Mouse (Mus musculus) thymus, adult 2 months (tissue): Measurements from ENCODE around the gene Ptdss2. TPM values are rescaled to one million over a fixed set of nuclear protein-coding genes. Genes with fewer than 3 reads are reported as not detected.

Source experiments
- DNase-seq: peaks from one replicate; pipeline ENCODE4 v3.0.0; 2021
- H3K27ac ChIP-seq: fragments of 200-500 bp; 2 replicates; pipeline ENCODE4 v1.5.1; 2012; ENCODE audit warnings: low read length, control low read depth; ENCODE audit not compliant: control insufficient read depth, insufficient read depth
- H3K27me3 ChIP-seq: fragments of 200-500 bp; 2 replicates; pipeline ENCODE4 v1.6.1; 2012; ENCODE audit warnings: mild to moderate bottlenecking, low read length, moderate library complexity, mixed read lengths; ENCODE audit not compliant: control insufficient read depth, insufficient read depth
- H3K36me3 ChIP-seq: fragments of 200-500 bp; 2 replicates; pipeline ENCODE4 v1.6.1; 2012; ENCODE audit warnings: mild to moderate bottlenecking, low read length, moderate library complexity; ENCODE audit not compliant: control insufficient read depth, insufficient read depth
- H3K4me1 ChIP-seq: fragments of 200-500 bp; replicated peaks from 2 replicates; pipeline ENCODE4 v1.6.1; 2012; ENCODE audit warnings: low read length; ENCODE audit not compliant: control insufficient read depth, insufficient read depth
- H3K4me3 ChIP-seq: fragments of 200-500 bp; 2 replicates; pipeline ENCODE4 v1.5.1; 2012; ENCODE audit warnings: mild to moderate bottlenecking, low read length, control low read depth, moderate library complexity; ENCODE audit not compliant: control insufficient read depth, insufficient read depth
- CTCF ChIP-seq: fragments of 200-500 bp; IDR thresholded peaks from 2 replicates; pipeline ENCODE4 v1.5.1; 2012; ENCODE audit warnings: mild to moderate bottlenecking, control low read depth, low read length, moderate library complexity, borderline replicate concordance; ENCODE audit not compliant: control insufficient read depth, poor library complexity, insufficient read depth; ENCODE audit errors: extremely low read depth
- POLR2A ChIP-seq: fragments of 200-500 bp; IDR thresholded peaks from 2 replicates; pipeline ENCODE4 v1.6.1; 2012; ENCODE audit warnings: mild to moderate bottlenecking, low read length, control low read depth, moderate library complexity; ENCODE audit not compliant: control insufficient read depth, poor library complexity, insufficient read depth; ENCODE audit errors: extremely low read depth
- WGBS: fragments of 180-500 bp; shearing (Covaris S2); methylation state at CpG from one replicate; pipeline ENCODE4 v1.1.7; 2018; 5-methylcytosine and 5-hydroxymethylcytosine counted together
- polyA plus RNA-seq: library from polyadenylated mRNA; depleted of rRNA; stranded (reverse); fragments of >200 nt; gene quantifications from 2 replicates; pipeline ENCODE4 v1.2.3, GENCODE M21; 2012; rRNA removed

Ptdss2 gene
- polyA plus RNA-seq: 29.9 and 33.8 TPM in 2 replicates

DNA sequence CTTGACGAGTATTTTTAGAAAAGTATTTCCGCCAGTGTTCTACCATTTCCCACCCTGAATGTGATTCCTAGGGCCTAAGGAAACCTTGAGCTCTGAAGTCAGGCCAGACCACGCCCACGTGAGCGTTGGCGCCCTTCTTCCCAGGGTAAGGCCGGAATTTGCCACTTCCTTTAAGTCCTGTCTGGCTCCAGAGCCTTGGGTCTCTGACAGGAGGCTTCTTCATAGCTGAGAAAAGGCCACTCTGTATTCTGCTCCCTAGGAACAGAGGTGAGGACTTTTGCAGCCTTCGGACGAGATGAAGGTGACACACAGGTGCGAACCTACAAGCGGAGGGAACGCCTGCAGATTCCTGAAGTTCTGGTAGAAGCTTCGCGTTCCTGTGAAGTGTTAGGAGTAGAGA is at the start of gene Ptdss2:
Gene Ptdss2 (plus strand): TSS at position 138 of the 400 bp plus-strand sequence.
- peak within 1 kb of the TSS; percentile 31; the same call in 1 of the 2 replicates for H3K27ac ChIP-seq
- peaks cover 9% of the 10 kb centered on the region for H3K4me1 ChIP-seq
- WGBS: 52% methylated on average over 14 of the region's 14 CpGs
- H3K27me3 ChIP-seq: no peaks in the 10 kb centered on the region
- DNase-seq: no peak
- peak within 1 kb of the TSS; percentile 61 for H3K4me3 ChIP-seq
- H3K36me3 ChIP-seq: no peaks in the 10 kb centered on the region
- TF ChIP-seq CTCF (no peak), POLR2A (no peak)

DNA sequence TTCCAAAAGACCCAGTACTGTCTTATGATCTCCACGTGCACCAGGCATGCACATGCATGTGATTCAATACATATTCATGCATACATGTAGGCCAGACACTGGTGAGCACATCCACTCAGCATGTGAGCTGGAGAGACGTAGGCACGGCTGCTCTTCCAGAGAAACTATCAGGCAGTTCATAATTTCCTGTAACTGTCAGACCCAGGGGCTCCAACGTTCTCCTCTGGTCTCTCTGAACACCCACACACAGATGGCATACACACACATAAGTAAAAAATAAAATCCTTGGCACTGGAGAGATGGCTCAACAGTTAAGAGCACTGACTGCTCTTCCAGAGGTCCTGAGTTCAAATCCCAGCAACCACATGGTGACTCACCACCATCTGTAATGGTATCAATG is 48.4 kb upstream of the Ptdss2 start:
- H3K27ac ChIP-seq: no peak overlapping the region
- 72% methylated on average over 4 of the region's 4 CpGs for WGBS
- H3K27me3 ChIP-seq: peaks cover 7% of the 10 kb centered on the region
- H3K4me3 ChIP-seq: no peak overlapping the region
- DNase-seq: no peak
- no peaks in the 10 kb centered on the region for H3K36me3 ChIP-seq
- H3K4me1 ChIP-seq: peaks cover 21% of the 10 kb centered on the region
- no peak for TF ChIP-seq CTCF
- TF ChIP-seq POLR2A: no peak

DNA sequence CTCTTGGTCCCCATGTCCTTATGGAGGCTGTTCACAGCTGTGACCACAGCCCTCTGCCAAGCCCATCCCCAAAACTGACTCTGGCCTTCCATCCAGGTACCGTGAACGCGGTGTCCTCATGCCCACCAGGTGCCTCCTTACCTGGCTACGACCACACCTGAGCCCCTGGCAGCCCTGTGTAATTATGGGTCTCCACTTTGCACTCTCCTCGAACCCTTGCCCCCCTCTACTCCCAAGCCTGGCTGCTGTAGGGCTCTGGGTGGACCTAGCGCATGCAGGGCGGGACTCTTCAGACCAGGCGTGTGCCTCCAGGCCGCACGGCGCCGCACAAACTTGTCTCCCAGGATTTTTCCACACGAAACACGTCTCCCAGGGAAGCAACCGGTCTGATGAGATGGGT is 44.3 kb upstream of the Ptdss2 start, which contains the start of gene Pkp3:
Gene Pkp3 (plus strand): TSS at position 378 of the 400 bp plus-strand sequence.
- Histone ChIP-seq H3K36me3 (no peaks in the 10 kb centered on the region), H3K4me3 (no peak within 1 kb of the TSS), H3K27ac (no peak within 1 kb of the TSS), H3K4me1 (peaks cover 4% of the 10 kb centered on the region), H3K27me3 (no peaks in the 10 kb centered on the region)
- TF ChIP-seq CTCF (no peak), POLR2A (no peak)
- 97% methylated on average over 15 of the region's 15 CpGs for WGBS
- no peak for DNase-seq

DNA sequence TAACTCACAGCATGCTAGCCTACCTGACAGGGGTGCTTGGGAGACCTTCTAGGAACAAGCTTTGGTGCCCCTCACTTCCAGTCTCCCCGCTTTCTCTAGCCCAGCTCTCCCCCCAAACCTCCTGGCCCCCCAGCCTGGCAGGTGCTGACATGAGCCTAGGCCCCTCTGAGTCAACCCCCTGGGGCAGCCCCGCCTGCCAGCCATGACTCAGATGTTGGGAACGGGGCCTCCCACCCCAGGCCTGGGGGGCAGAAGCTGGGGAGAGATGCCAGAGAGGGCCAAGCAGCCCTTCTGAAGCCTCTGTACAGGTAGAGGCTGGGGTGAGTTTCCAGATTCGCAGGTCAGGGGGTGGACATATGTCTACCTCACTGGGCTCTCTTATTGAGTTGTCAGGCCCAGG is 43.3 kb upstream of the Ptdss2 start:
- H3K4me1 ChIP-seq: peaks cover 3% of the 10 kb centered on the region
- H3K4me3 ChIP-seq: no peak overlapping the region
- no peak overlapping the region for H3K27ac ChIP-seq
- TF ChIP-seq POLR2A (no peak), CTCF (no peak)
- no peaks in the 10 kb centered on the region for H3K27me3 ChIP-seq
- H3K36me3 ChIP-seq: no peaks in the 10 kb centered on the region
- 93% methylated on average over 4 of the region's 4 CpGs for WGBS
- no peak for DNase-seq

DNA sequence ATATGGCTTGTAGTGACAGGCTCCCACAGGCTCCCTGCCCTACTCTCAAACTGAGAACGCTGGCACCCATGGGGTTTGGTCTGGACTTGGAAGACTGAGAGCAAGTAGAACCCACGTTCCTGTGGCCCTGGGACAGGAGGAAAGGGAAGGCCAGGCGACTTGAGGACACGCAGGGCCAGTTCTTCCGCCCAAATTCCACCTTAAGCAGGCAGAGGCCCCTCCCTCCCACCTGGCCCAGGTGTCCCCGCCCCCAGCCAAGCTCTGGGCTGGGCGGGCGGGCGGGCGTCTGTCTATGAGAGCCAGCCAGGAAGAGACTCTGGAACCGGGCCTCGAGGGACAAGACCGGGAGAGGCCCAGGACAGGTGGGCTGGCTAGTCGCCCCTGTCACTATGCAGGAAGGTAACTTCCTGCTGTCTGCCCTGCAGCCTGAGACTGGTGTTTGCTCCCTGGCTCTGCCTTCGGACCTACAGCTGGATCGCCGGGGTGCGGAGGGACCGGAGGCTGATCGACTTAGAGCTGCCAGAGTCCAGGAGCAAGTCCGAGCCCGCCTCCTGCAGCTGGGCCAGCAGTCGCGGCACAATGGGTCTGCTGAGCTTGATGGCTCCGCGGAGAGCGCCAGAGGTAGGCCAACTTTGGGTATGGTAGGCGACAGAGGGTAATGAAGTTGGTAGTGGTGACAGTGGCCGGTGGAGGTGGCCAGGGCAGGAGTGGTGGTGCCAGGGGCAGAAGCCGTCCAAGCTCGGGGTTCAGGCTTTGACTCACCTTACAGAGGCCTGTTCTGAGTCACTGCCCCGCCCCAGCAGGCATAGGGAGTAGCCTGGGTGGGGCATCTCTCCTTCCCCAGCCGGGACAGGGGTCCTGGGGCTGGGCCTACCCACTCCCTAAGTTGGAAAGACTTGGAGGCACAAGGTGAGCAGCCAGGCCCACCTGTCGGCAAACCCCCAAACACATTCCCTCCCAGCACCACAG is 42.4 kb upstream of the Ptdss2 start:
- H3K4me3 ChIP-seq: 0 out of 2 replicates have a peak overlapping the region, but pooled peaks have one; percentile 2
- H3K4me1 ChIP-seq: no peaks in the 10 kb centered on the region
- no peaks in the 10 kb centered on the region for H3K36me3 ChIP-seq
- H3K27ac ChIP-seq: no peak overlapping the region
- TF ChIP-seq POLR2A (no peak), CTCF (no peak)
- no peaks in the 10 kb centered on the region for H3K27me3 ChIP-seq
- WGBS: 86% methylated on average over 34 of the region's 34 CpGs
- DNase-seq: no peak

DNA sequence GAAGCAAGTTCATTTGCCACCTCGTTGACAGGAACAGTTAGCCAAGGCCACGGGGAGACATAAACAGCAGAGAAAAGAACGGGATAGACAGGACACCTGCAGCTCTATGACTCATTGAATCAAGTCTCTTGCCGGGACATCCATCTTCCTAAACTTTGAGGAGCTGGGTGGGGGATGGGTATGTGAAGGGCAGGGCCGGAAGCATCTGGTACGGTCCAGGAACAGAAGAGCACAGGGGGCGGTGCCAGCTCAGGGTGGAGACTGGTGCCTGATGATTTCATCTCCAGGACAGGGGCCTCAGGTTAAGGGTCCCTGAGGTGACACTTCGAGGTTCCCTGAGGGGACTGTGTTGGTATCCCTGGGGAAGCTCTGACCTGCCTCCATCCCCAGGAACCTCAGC is 34.3 kb upstream of the Ptdss2 start:
- TF ChIP-seq CTCF: no peak
- TF ChIP-seq POLR2A: no peak
- Histone ChIP-seq H3K27me3 (no peaks in the 10 kb centered on the region), H3K27ac (no peak overlapping the region), H3K36me3 (no peaks in the 10 kb centered on the region), H3K4me3 (peak overlapping the region; percentile 46), H3K4me1 (peaks cover 27% of the 10 kb centered on the region)
- peak; percentile 66 for DNase-seq
- WGBS: 22% methylated on average over 8 of the region's 8 CpGs
